Mouse (Mus musculus): ENCODE measurements around the gene BC049730. TPM values are rescaled to one million over a fixed set of nuclear protein-coding genes. Genes with fewer than 3 reads are reported as not detected.
A peak's percentile ranks its signal among the peaks of the same experiment; 100 is the strongest.
"Not testable (repeated sequence)": the region's sequence is repeated elsewhere in the genome, so short reads cannot be mapped to it uniquely, and the experiment has no call there.

The BC049730 gene
- total RNA-seq (2015; ENCODE audit: low replicate concordance) (not detected in 2 replicates), total RNA-seq (2017; ENCODE audit: low replicate concordance) (not detected in 2 replicates)

GRCm38 (mm10) chr7:24708832-24709292 lies at the start of gene BC049730:
Gene BC049730, plus strand, starts transcription at chr7:24709242.
- ATAC-seq (replicated peaks; ENCODE audit: low FRiP score, poor library complexity, severe bottlenecking), result no peak

GRCm38 (mm10) chr7:24659737-24660357 lies 49.2 kb upstream of the BC049730 start:
- ATAC-seq (replicated peaks; ENCODE audit: low FRiP score, poor library complexity, severe bottlenecking), result no peak

- ATAC-seq (replicated peaks; ENCODE audit: low FRiP score, poor library complexity, severe bottlenecking), result no peak
These were observed 47.7 kb upstream of the BC049730 start for GRCm38 (mm10) chr7:24661118-24661904.

- ATAC-seq (replicated peaks; ENCODE audit: low FRiP score, poor library complexity, severe bottlenecking), result peak; percentile 77
These were observed 46.5 kb upstream of the BC049730 start for GRCm38 (mm10) chr7:24662575-24662974.

- no peak for ATAC-seq (replicated peaks; ENCODE audit: low FRiP score, poor library complexity, severe bottlenecking)
These were observed 44.7 kb upstream of the BC049730 start for GRCm38 (mm10) chr7:24664301-24664700.

GRCm38 (mm10) chr7:24664959-24665358 lies 44.1 kb upstream of the BC049730 start:
- no peak for ATAC-seq (replicated peaks; ENCODE audit: low FRiP score, poor library complexity, severe bottlenecking)

- no peak for ATAC-seq (replicated peaks; ENCODE audit: low FRiP score, poor library complexity, severe bottlenecking)
These were observed 37.0 kb upstream of the BC049730 start for GRCm38 (mm10) chr7:24671944-24672439.

GRCm38 (mm10) chr7:24676575-24676974 lies 32.5 kb upstream of the BC049730 start, which contains the start of gene Tex101:
Gene Tex101, minus strand, starts transcription at chr7:24676675.
- ATAC-seq (replicated peaks; ENCODE audit: low FRiP score, poor library complexity, severe bottlenecking), result no peak

GRCm38 (mm10) chr7:24684121-24684520 lies 24.9 kb upstream of the BC049730 start:
- ATAC-seq (replicated peaks; ENCODE audit: low FRiP score, poor library complexity, severe bottlenecking), result not testable (repeated sequence)

GRCm38 (mm10) chr7:24687519-24687918 lies 21.5 kb upstream of the BC049730 start:
- not testable (repeated sequence) for ATAC-seq (replicated peaks; ENCODE audit: low FRiP score, poor library complexity, severe bottlenecking)

- ATAC-seq (replicated peaks; ENCODE audit: low FRiP score, poor library complexity, severe bottlenecking), result not testable (repeated sequence)
These were observed 16.3 kb upstream of the BC049730 start for GRCm38 (mm10) chr7:24692693-24693092.

GRCm38 (mm10) chr7:24697891-24698290 lies 11.2 kb upstream of the BC049730 start:
- ATAC-seq (replicated peaks; ENCODE audit: low FRiP score, poor library complexity, severe bottlenecking), result not testable (repeated sequence)

- not testable (repeated sequence) for ATAC-seq (replicated peaks; ENCODE audit: low FRiP score, poor library complexity, severe bottlenecking)
These were observed 6.2 kb upstream of the BC049730 start for GRCm38 (mm10) chr7:24702841-24703240.

GRCm38 (mm10) chr7:24715039-24715438 lies 6.0 kb downstream of the BC049730 start:
- ATAC-seq (replicated peaks; ENCODE audit: low FRiP score, poor library complexity, severe bottlenecking), result no peak

GRCm38 (mm10) chr7:24726808-24727207 lies 17.8 kb downstream of the BC049730 start, which contains the start of gene Gm4763:
Gene Gm4763, minus strand, starts transcription at chr7:24726908.
- ATAC-seq (replicated peaks; ENCODE audit: low FRiP score, poor library complexity, severe bottlenecking), result not testable (repeated sequence)

GRCm38 (mm10) chr7:24735970-24736670 lies 27.1 kb downstream of the BC049730 start:
- ATAC-seq (replicated peaks; ENCODE audit: low FRiP score, poor library complexity, severe bottlenecking), result no peak

GRCm38 (mm10) chr7:24750695-24751094 lies 41.7 kb downstream of the BC049730 start:
- ATAC-seq (replicated peaks; ENCODE audit: low FRiP score, poor library complexity, severe bottlenecking), result no peak

- ATAC-seq (replicated peaks; ENCODE audit: low FRiP score, poor library complexity, severe bottlenecking), result no peak
These were observed 42.6 kb downstream of the BC049730 start for GRCm38 (mm10) chr7:24751610-24752009.

GRCm38 (mm10) chr7:24753476-24753875 lies 44.4 kb downstream of the BC049730 start:
- ATAC-seq (replicated peaks; ENCODE audit: low FRiP score, poor library complexity, severe bottlenecking), result no peak

- ATAC-seq (replicated peaks; ENCODE audit: low FRiP score, poor library complexity, severe bottlenecking), result no peak
These were observed 49.5 kb downstream of the BC049730 start for GRCm38 (mm10) chr7:24758520-24758919.
